Mouse (Mus musculus) cerebral cortex, adult 2 months (tissue): ENCODE data around the gene Mrpl53.

Experiments used
- WGBS: fragments of 180-500 bp; shearing (Covaris S2); methylation state at CpG from one replicate; pipeline ENCODE4 v1.1.7; 2018; 5-methylcytosine and 5-hydroxymethylcytosine counted together

The Mrpl53 gene

GRCm38 (mm10) chr6:83092416-83093127 is 16.3 kb upstream of the Mrpl53 start:
- 42% methylated on average over 6 of the region's 6 CpGs for WGBS

- WGBS = 69% methylated on average over 6 of the region's 6 CpGs
These were observed 12.9 kb upstream of the Mrpl53 start for GRCm38 (mm10) chr6:83095968-83096367.

GRCm38 (mm10) chr6:83098411-83098810 is 10.4 kb upstream of the Mrpl53 start:
- WGBS = 71% methylated on average over 2 of the region's 2 CpGs

- 1% methylated on average over 25 of the region's 25 CpGs for WGBS
These were observed 7.5 kb upstream of the Mrpl53 start, which contains the start of the genes Ccdc142 and Gm42688 for GRCm38 (mm10) chr6:83101316-83101687. Gene Ccdc142 (plus strand): TSS chr6:83101601. Gene Gm42688 (plus strand): TSS chr6:83101617.

- WGBS = under 1% methylated on average over 74 of the region's 74 CpGs
These were observed 6.9 kb upstream of the Mrpl53 start for GRCm38 (mm10) chr6:83101688-83102556.

- WGBS = 52% methylated on average over 11 of the region's 11 CpGs
These were observed 5.7 kb upstream of the Mrpl53 start for GRCm38 (mm10) chr6:83103130-83103650.

- 33% methylated on average over 4 of the region's 4 CpGs for WGBS
These were observed 4.7 kb upstream of the Mrpl53 start for GRCm38 (mm10) chr6:83104158-83104557.

GRCm38 (mm10) chr6:83107566-83108400 is 1.1 kb upstream of the Mrpl53 start:
- 33% methylated on average over 13 of the region's 13 CpGs for WGBS

- 83% methylated on average over 4 of the region's 4 CpGs for WGBS
These were observed 2.8 kb downstream of the Mrpl53 start for GRCm38 (mm10) chr6:83111510-83112136.

GRCm38 (mm10) chr6:83115011-83115671 is 6.3 kb downstream of the Mrpl53 start, which contains the start of gene Mogs:
Gene Mogs (plus strand): TSS chr6:83115496.
- under 1% methylated on average over 58 of the region's 58 CpGs for WGBS

- WGBS = 2% methylated on average over 48 of the region's 48 CpGs
These were observed 7.0 kb downstream of the Mrpl53 start for GRCm38 (mm10) chr6:83115682-83116372.

GRCm38 (mm10) chr6:83116373-83117164 is 7.7 kb downstream of the Mrpl53 start:
- WGBS = 72% methylated on average over 11 of the region's 11 CpGs

- WGBS = 83% methylated on average over 4 of the region's 4 CpGs
These were observed 8.3 kb downstream of the Mrpl53 start for GRCm38 (mm10) chr6:83117165-83117438.

- WGBS = 92% methylated on average over 13 of the region's 13 CpGs
These were observed 8.8 kb downstream of the Mrpl53 start for GRCm38 (mm10) chr6:83117616-83118015.

GRCm38 (mm10) chr6:83118369-83118768 is 9.5 kb downstream of the Mrpl53 start:
- 73% methylated on average over 11 of the region's 11 CpGs for WGBS

- 69% methylated on average over 14 of the region's 14 CpGs for WGBS
These were observed 10.2 kb downstream of the Mrpl53 start for GRCm38 (mm10) chr6:83118825-83119733.

- 71% methylated on average over 7 of the region's 7 CpGs for WGBS
These were observed 10.9 kb downstream of the Mrpl53 start for GRCm38 (mm10) chr6:83119734-83120051.
